Mouse (Mus musculus) forelimb bud, embryonic 11.5 days (tissue): ENCODE results near the gene Fancb.

Source experiments
- DNase-seq: peaks from one replicate; pipeline ENCODE4 v3.0.0-alpha.2; 2012; ENCODE audit warnings: low read depth, low spot score

Fancb gene

GRCm38 (mm10) chrX:164980193-164980775 is at the start of gene Fancb, which contains the start of gene Mospd2:
Fancb (plus strand) TSS chrX:164980592.
Mospd2 (minus strand) TSS chrX:164980375.
- peak; percentile 90 for DNase-seq

- DNase-seq = no peak
These were observed 38.9 kb upstream of the Fancb start for GRCm38 (mm10) chrX:164941540-164941939.

DNA sequence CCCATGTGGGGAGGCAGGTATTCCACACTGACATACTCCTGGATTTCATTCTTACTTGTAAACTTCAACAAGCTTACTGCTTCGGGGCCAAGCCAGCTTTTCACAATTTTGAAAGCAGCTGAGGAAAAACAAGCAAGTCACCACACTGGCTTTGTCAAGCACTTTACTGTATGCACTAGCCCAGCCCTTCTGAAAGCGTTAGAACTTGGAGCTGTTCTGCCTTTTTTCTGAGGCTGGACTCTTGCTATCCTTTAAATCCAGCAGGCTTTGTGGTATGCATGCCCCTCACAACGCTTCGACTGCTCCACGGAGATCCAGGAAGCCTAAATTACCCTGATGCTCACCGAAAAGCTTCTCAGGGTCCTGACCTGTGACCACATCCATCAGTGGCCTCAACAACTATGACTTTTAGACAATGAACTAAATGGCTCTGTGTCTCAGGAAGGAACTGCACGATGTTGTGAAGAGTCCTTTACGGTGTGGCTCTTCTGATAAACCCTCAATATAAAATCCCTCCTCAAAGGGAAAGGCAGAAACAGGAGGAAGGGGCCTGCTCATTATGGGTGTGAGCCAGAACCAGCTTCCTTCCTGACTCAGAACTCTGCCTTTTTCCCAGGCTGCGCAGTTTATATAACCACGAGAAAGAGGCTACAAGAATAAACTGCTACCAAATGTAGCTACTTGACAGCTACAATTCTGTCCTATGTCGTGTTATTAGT is 28.4 kb upstream of the Fancb start:
- peak; percentile 1 for DNase-seq

- peak; percentile 1 for DNase-seq
These were observed 27.6 kb upstream of the Fancb start for GRCm38 (mm10) chrX:164952601-164953375.

- DNase-seq = no peak
These were observed 14.5 kb upstream of the Fancb start for GRCm38 (mm10) chrX:164965750-164966448.

DNA sequence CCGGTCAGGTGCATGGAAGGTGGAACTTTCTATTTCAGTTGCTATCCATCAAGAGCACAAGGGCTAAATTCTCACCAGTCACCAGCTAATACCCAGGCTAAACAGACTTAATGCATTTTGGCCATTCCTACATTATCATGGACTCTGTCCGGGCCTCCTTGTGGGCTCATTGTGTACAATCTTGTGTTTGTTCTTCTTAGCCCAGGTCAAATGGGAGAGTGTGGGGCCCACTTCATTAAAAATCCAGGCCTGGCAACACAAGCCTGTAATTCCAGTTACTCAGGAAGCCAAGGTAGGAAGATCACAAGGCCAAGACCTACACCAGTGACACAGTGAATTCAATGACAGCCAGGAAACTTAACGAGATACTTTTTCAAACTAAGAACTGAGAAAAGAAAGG is 9.2 kb upstream of the Fancb start:
- DNase-seq = no peak

DNA sequence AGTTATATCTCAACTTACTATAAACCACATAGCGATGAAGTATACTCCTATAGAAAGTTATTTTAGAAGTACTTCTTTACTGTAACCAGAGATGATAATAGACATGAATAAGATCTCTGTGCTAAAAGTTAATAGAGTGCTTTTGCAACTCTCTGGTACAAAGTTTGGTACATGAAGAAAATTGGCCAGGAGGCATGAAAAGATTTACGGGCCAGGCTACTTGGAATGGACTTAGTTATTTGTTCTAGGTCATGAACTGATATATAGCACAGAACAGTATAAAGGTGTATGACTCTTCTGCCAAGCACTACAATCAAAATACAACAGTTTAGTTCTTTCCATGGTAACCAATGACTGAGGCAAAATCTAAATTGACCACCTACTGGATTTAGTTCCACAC is 1.5 kb upstream of the Fancb start:
- no peak for DNase-seq

- DNase-seq = no peak
These were observed 22.7 kb downstream of the Fancb start for GRCm38 (mm10) chrX:165003141-165003540.

GRCm38 (mm10) chrX:165004779-165005324 is 24.5 kb downstream of the Fancb start, which contains the start of gene Gm17604:
Gm17604 (minus strand) TSS chrX:165004829.
- no peak for DNase-seq
